Mouse (Mus musculus) embryo, embryonic 9.5 days (tissue): ENCODE data around the gene Defa33.
"Not testable (repeated sequence)": the region's sequence is repeated elsewhere in the genome, so short reads cannot be mapped to it uniquely, and the experiment has no call there.

ENCODE experiments used
- DNase-seq: peaks from one replicate; pipeline ENCODE4 v3.0.0-alpha.2; 2017; ENCODE audit errors: extremely low spot score

Defa33 gene

DNA sequence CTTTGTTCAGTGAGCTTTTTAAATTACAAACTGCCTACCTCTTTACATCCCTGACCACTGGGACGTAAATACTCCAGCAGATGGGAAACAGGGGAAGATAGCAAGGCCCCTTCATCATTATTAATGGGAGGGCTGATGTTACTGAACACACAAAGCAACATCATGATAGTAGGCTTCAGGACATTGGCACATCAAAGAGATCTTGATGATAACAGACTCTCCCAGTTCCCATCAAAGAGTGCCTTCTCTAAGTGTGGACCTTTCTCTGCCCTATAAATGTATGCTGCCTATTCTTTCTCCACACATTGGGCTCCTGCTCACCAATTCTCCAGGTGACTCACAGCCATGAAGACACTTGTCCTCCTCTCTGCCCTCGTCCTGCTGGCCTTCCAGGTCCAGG, at the start of gene Defa33:
Gene Defa33, plus strand, starts transcription at position 301 of the 400 bp plus-strand sequence.
- not testable (repeated sequence) for DNase-seq

DNA sequence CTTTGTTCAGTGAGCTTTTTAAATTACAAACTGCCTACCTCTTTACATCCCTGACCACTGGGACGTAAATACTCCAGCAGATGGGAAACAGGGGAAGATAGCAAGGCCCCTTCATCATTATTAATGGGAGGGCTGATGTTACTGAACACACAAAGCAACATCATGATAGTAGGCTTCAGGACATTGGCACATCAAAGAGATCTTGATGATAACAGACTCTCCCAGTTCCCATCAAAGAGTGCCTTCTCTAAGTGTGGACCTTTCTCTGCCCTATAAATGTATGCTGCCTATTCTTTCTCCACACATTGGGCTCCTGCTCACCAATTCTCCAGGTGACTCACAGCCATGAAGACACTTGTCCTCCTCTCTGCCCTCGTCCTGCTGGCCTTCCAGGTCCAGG, 13.4 kb upstream of the Defa33 start, which contains the start of gene Defa2:
Gene Defa2, plus strand, starts transcription at position 301 of the 400 bp plus-strand sequence.
- not testable (repeated sequence) for DNase-seq

DNA sequence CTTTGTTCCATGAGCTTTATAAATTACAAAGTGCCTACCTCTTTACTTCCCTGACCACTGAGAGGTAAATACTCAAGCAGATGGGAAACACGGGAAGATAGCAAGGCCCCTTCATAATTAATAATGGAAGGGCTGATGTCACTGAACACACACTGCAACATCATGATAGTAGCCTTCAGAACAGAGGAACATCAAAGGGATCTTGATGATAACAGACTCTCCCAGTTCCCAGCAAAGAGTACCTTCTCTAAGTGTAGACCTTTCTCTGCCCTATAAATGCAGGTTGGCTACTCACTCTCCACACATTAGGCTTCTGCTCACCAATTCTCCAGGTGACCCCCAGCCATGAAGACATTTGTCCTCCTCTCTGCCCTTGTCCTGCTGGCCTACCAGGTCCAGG, 35.5 kb downstream of the Defa33 start, which contains the start of gene Defa36:
Gene Defa36, plus strand, starts transcription at position 301 of the 400 bp plus-strand sequence.
- DNase-seq: not testable (repeated sequence)
